Mouse (Mus musculus): ENCODE results near the gene Lrch1.

- no peak for TF ChIP-seq POLR2A (IDR thresholded peaks at IDR 0.05; ENCODE audit: low read depth, low read length)
- TF ChIP-seq CTCF (IDR thresholded peaks at IDR 0.05; ENCODE audit: extremely low read depth, insufficient read depth, insufficient read length, insufficient replicate concordance): peak; percentile 17; the same call in 1 of the 2 replicates
Measured at GRCm38 (mm10) chr14:74922039-74922736, 25.5 kb downstream of the Lrch1 start.
